Mouse (Mus musculus) Muller cell, postnatal 12 days (primary cell): ENCODE results near the gene Urb1.

ENCODE experiments used
- DNase-seq: peaks from one replicate; pipeline ENCODE4 v3.0.0-alpha.2; 2015; ENCODE audit errors: inconsistent ontology term

Gene Urb1

GRCm38 (mm10) chr16:90701541-90701940, 108.7 kb downstream of the Urb1 start:
- no peak for DNase-seq
